Mouse (Mus musculus) spleen, adult 2 months (tissue): Measurements from ENCODE around the gene Dusp27. TPM values are rescaled to one million over a fixed set of nuclear protein-coding genes. Genes with fewer than 3 reads are reported as not detected.

Experiments
- DNase-seq, 2 experiments: peaks; one replicate each; pipeline versions ENCODE4 v3.0.0 to v3.0.0-alpha.2; 2012 to 2021; ENCODE audit warnings: low spot score in 2 of 2, low read depth in 1 of 2
- H3K27ac ChIP-seq: fragments of 200-500 bp; 2 replicates; pipeline ENCODE4 v1.5.1; 2012; ENCODE audit warnings: low read length, inconsistent platforms; ENCODE audit not compliant: insufficient read depth
- H3K27me3 ChIP-seq: fragments of 200-500 bp; 2 replicates; pipeline ENCODE4 v1.6.1; 2012; ENCODE audit warnings: mild to moderate bottlenecking, moderate library complexity, low read length, inconsistent platforms; ENCODE audit not compliant: control insufficient read depth, insufficient read depth
- H3K36me3 ChIP-seq: fragments of 200-500 bp; 2 replicates; pipeline ENCODE4 v1.6.1; 2012; ENCODE audit warnings: mild to moderate bottlenecking, low read length, inconsistent platforms; ENCODE audit not compliant: control insufficient read depth, insufficient read depth
- H3K4me1 ChIP-seq: fragments of 200-500 bp; 2 replicates; pipeline ENCODE4 v1.6.1; 2011; ENCODE audit warnings: inconsistent platforms; ENCODE audit not compliant: control insufficient read depth, insufficient read depth, insufficient read length
- H3K4me3 ChIP-seq: fragments of 200-500 bp; 2 replicates; pipeline ENCODE4 v1.5.1; 2011; ENCODE audit warnings: mild to moderate bottlenecking, inconsistent platforms; ENCODE audit not compliant: insufficient read depth, insufficient read length; ENCODE audit errors: extremely low read depth
- CTCF ChIP-seq: fragments of 200-500 bp; IDR thresholded peaks from 2 replicates; pipeline ENCODE4 v1.5.1; 2011; ENCODE audit warnings: mild to moderate bottlenecking, inconsistent platforms; ENCODE audit not compliant: insufficient read depth, insufficient read length, insufficient replicate concordance; ENCODE audit errors: extremely low read depth
- POLR2A ChIP-seq: fragments of 200-500 bp; IDR thresholded peaks from 2 replicates; pipeline ENCODE4 v1.6.1; 2011; ENCODE audit warnings: low read depth, low read length, inconsistent platforms
- WGBS: fragments of 180-500 bp; shearing (Covaris S2); methylation state at CpG from one replicate; pipeline ENCODE4 v1.1.7; 2018; 5-methylcytosine and 5-hydroxymethylcytosine counted together
- polyA plus RNA-seq: library from polyadenylated mRNA; depleted of rRNA; stranded (reverse); fragments of >200 nt; gene quantifications from 2 replicates; pipeline ENCODE4 v1.2.3, GENCODE M21; 2012

The Dusp27 gene
- polyA plus RNA-seq, 1 experiment, result 0.12 TPM

- no peaks in the 10 kb centered on the region for H3K4me1 ChIP-seq
- H3K36me3 ChIP-seq, result no peaks in the 10 kb centered on the region
- TF ChIP-seq POLR2A (no peak), CTCF (no peak)
- DNase-seq, result no peak
- no peak overlapping the region for H3K4me3 ChIP-seq
- no peak overlapping the region for H3K27ac ChIP-seq
- H3K27me3 ChIP-seq, result no peaks in the 10 kb centered on the region
- 95% methylated on average over 6 of the region's 6 CpGs for WGBS
These were observed 1.4 kb downstream of the Dusp27 start for GRCm38 (mm10) chr1:166126290-166126689.

GRCm38 (mm10) chr1:166124932-166125593 is 2.7 kb downstream of the Dusp27 start:
- H3K4me3 ChIP-seq, result no peak overlapping the region
- no peak overlapping the region for H3K27ac ChIP-seq
- whole genome bisulfite sequencing, result 63% methylated on average over 8 of the region's 8 CpGs
- no peaks in the 10 kb centered on the region for H3K27me3 ChIP-seq
- TF ChIP-seq CTCF (no peak), POLR2A (no peak)
- no peak for DNase-seq
- no peaks in the 10 kb centered on the region for H3K36me3 ChIP-seq
- H3K4me1 ChIP-seq, result no peaks in the 10 kb centered on the region

- TF ChIP-seq POLR2A (no peak), CTCF (no peak)
- Histone ChIP-seq H3K27me3 (no peaks in the 10 kb centered on the region), H3K4me3 (no peak overlapping the region), H3K36me3 (no peaks in the 10 kb centered on the region), H3K4me1 (no peaks in the 10 kb centered on the region), H3K27ac (no peak overlapping the region)
- no peak for DNase-seq
- WGBS, result 94% methylated on average over 8 of the region's 8 CpGs
These were observed 4.0 kb downstream of the Dusp27 start for GRCm38 (mm10) chr1:166123751-166124150.

GRCm38 (mm10) chr1:166123045-166123444 is 4.7 kb downstream of the Dusp27 start:
- 100% methylated on average over 1 of the region's 1 CpGs for WGBS
- Histone ChIP-seq H3K27me3 (no peaks in the 10 kb centered on the region), H3K36me3 (no peaks in the 10 kb centered on the region), H3K4me3 (no peak overlapping the region), H3K27ac (no peak overlapping the region), H3K4me1 (no peaks in the 10 kb centered on the region)
- DNase-seq, result no peak
- TF ChIP-seq CTCF (no peak), POLR2A (no peak)

GRCm38 (mm10) chr1:166122114-166122513 is 5.6 kb downstream of the Dusp27 start:
- 85% methylated on average over 7 of the region's 7 CpGs for WGBS
- Histone ChIP-seq H3K4me3 (no peak overlapping the region), H3K36me3 (no peaks in the 10 kb centered on the region), H3K4me1 (no peaks in the 10 kb centered on the region), H3K27ac (no peak overlapping the region), H3K27me3 (no peaks in the 10 kb centered on the region)
- DNase-seq, result no peak
- TF ChIP-seq CTCF (no peak), POLR2A (no peak)

- TF ChIP-seq CTCF, result no peak
- no peak for TF ChIP-seq POLR2A
- Histone ChIP-seq H3K27ac (no peak overlapping the region), H3K4me1 (no peaks in the 10 kb centered on the region), H3K36me3 (no peaks in the 10 kb centered on the region), H3K27me3 (no peaks in the 10 kb centered on the region), H3K4me3 (no peak overlapping the region)
- WGBS, result 89% methylated on average over 13 of the region's 13 CpGs
- DNase-seq, result no peak
These were observed 9.7 kb downstream of the Dusp27 start for GRCm38 (mm10) chr1:166117866-166118639.

GRCm38 (mm10) chr1:166115719-166116118 is 12.0 kb downstream of the Dusp27 start:
- H3K4me3 ChIP-seq, result no peak overlapping the region
- H3K36me3 ChIP-seq, result no peaks in the 10 kb centered on the region
- H3K27me3 ChIP-seq, result no peaks in the 10 kb centered on the region
- 40% methylated on average over 4 of the region's 4 CpGs for WGBS
- no peak for DNase-seq
- no peak overlapping the region for H3K27ac ChIP-seq
- no peaks in the 10 kb centered on the region for H3K4me1 ChIP-seq
- TF ChIP-seq CTCF (no peak), POLR2A (no peak)
